Mouse (Mus musculus) granulocyte monocyte progenitor cell, adult 5-6 weeks (primary cell): Measurements from ENCODE around the gene Dhx57. TPM values are rescaled to one million over a fixed set of nuclear protein-coding genes. Genes with fewer than 3 reads are reported as not detected.

Experiments used
- ATAC-seq: replicated peaks from 2 replicates; pipeline ENCODE4 v1.8.0; 2016; ENCODE audit warnings: mild to moderate bottlenecking, moderate TSS enrichment, inconsistent platforms; ENCODE audit not compliant: poor library complexity, severe bottlenecking
- total RNA-seq, 2 experiments: library from RNA; stranded (forward) in 1 of 2; stranded (reverse) in 1 of 2; fragments of 200-712, 200-1000 nt in 1 of 2; fragments of >200 nt in 1 of 2; fragmentation: Nextera tagmentation in 1 of 2; gene quantifications; 2 replicates each; pipeline ENCODE4 v1.2.3; 2014 to 2017

Dhx57 gene
- total RNA-seq, 2 experiments from 2014 or later: 10.5 to 11.7 TPM

DNA sequence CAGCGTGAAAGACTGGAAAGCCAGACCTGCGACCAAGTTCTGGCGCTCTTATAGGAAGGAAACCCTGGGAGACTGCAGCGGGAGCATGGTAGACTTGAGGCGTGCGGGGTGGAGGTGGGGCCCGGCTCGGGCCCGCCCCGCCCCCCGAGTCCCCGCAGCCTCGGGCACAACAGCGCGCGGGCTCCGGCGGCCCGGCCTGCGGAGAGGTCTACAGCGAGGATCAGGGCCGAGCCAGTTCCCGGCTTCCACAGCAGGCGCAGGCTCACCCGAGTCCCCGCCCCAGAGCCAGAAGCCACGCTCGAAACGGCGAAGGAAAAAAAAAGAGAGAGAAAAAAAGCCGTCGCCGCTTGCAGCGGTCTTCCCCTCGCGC is 84.0 kb downstream of the Dhx57 start:
- ATAC-seq: peak; percentile 24

DNA sequence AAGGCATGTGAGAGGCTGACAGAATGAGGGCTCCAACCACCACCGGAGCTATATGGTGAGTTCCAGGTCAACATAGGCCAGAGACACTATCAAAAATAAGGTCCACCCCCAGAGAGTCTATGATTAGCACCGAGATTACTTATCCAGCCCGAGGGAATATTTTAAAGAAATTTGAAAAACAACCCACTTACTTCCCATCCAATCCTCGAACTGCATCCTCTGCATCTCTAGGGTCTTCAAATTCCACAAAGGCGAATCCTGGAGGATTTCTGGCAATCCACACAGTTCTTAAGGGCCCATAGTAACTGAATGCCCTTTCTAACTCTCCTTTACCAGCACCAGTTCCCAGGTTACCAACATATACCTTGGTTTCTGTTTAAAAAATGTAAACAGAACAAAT is 84.6 kb downstream of the Dhx57 start:
- ATAC-seq: no peak

DNA sequence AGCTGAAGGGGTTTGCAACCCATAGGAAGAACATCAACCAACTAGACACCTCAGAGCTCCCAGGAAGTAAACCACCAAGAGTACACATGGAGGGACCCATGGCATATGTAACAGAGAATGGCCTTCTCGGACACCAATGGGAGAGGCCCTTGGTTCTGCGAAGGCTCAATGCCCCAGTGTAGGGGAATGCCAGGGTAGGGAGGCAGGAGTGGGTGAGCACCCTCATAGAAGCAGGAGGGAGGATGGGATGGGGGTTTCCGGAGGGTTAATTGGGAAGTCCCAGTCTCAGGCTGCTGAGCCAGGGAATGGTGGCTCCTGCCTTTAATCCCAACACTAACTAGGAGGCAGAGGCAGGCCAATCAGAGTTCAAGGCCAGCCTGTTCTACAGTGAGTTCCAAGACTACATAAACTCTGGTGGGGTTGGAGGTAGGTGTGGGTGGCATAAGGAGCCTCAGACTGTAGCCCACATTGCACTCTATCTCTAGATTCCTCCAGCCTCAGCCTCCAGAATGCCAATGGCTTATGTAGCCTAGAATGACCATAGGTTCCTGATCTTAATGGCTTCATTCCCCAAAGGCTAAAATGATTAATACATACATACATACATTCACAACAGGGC is 91.0 kb downstream of the Dhx57 start:
- ATAC-seq: peak; percentile 22; the same call in 1 of the 2 replicates

DNA sequence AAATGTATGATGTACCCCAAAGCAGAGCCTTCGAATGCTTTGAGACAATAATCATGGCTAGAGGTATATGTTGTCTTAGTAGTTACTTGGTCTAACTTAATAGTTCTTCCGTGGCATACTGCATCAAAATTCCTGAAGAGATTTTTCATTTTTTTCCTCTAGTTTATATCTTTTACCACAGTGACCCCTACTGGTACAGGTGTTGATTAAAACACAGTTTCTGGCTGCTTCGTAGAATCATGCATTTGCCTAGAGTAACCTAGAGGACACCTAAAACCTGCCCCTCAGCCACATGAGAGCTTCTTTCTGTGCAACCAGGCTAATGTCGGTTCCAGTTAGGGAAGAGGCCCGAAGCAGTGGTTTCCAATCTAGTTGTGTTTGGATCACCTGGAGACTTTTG is 97.2 kb downstream of the Dhx57 start:
- ATAC-seq: peak; percentile 53; the same call in 1 of the 2 replicates

Other genes with a start within 250 kb of the Dhx57 start
- gene Hnrnpll, start 228.1 kb downstream of the Dhx57 start, total RNA-seq (2014; fragmentation: Nextera tagmentation): 66.9 and 88.2 TPM in 2 replicates
- 61.4 and 71.8 TPM in 2 replicates for gene Hnrnpll, start 228.1 kb downstream of the Dhx57 start, total RNA-seq (2017)
- gene Galm, start 163.0 kb downstream of the Dhx57 start, total RNA-seq (2014; fragmentation: Nextera tagmentation): 6.1 and 12.2 TPM in 2 replicates
- 4.0 and 5.3 TPM in 2 replicates for gene Galm, start 163.0 kb downstream of the Dhx57 start, total RNA-seq (2017)
- gene Srsf7, start 83.2 kb downstream of the Dhx57 start, total RNA-seq (2014; fragmentation: Nextera tagmentation): 481 and 582 TPM in 2 replicates
- gene Srsf7, start 83.2 kb downstream of the Dhx57 start, total RNA-seq (2017): 445 and 565 TPM in 2 replicates
- gene Ttc39d, start 83.0 kb downstream of the Dhx57 start, total RNA-seq (2014; fragmentation: Nextera tagmentation): not detected in 2 replicates
- not detected in 2 replicates for gene Ttc39d, start 83.0 kb downstream of the Dhx57 start, total RNA-seq (2017)
- gene Gemin6, start 66.0 kb downstream of the Dhx57 start, total RNA-seq (2014; fragmentation: Nextera tagmentation): 31.3 and 38.3 TPM in 2 replicates
- gene Gemin6, start 66.0 kb downstream of the Dhx57 start, total RNA-seq (2017): 37.7 and 41.0 TPM in 2 replicates
- gene Morn2, start 273 bp downstream of the Dhx57 start, total RNA-seq (2014; fragmentation: Nextera tagmentation): 20.9 and 22.7 TPM in 2 replicates
- gene Morn2, start 273 bp downstream of the Dhx57 start, total RNA-seq (2017): 2.9 and 8.1 TPM in 2 replicates
- gene Arhgef33, start 16.9 kb upstream of the Dhx57 start, total RNA-seq (2014; fragmentation: Nextera tagmentation): 1.0 TPM in 1 of 2 replicates, not detected in the other
- 4.1 TPM in 1 of 2 replicates, not detected in the other for gene Arhgef33, start 16.9 kb upstream of the Dhx57 start, total RNA-seq (2017)
- gene Gm10190, start 83.1 kb upstream of the Dhx57 start, total RNA-seq (2014; fragmentation: Nextera tagmentation): not detected in 2 replicates
- not detected in 2 replicates for gene Gm10190, start 83.1 kb upstream of the Dhx57 start, total RNA-seq (2017)
- 13.9 and 17.0 TPM in 2 replicates for gene Sos1, start 190.0 kb upstream of the Dhx57 start, total RNA-seq (2014; fragmentation: Nextera tagmentation)
- 7.2 and 8.4 TPM in 2 replicates for gene Sos1, start 190.0 kb upstream of the Dhx57 start, total RNA-seq (2017)